Mouse (Mus musculus): ENCODE measurements around the gene Tctn1.

DNA sequence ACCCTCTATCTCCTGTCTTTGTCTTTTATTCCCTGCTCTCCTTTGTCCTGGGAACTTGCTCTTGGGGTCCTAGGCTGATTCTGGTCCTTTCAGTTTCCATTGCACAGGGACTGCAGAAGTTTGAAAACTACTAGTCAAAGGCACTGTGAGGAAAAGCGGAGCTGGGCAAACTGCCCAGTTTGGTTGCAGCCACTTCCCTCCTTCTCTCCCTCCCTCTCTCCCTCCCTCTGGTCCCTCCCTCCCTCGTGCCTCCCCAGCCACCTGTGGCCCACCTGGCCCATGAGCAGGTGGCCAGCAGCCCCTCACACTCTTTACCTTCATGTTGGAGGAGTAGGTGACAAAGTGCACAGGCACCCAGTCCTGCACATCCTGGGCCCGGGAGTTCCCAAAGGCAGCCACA lies 19.1 kb downstream of the Tctn1 start:
- no peak for TF ChIP-seq CTCF (IDR thresholded peaks at IDR 0.05; ENCODE audit: borderline replicate concordance, extremely low read depth, insufficient read depth, insufficient read length)
- TF ChIP-seq POLR2A (IDR thresholded peaks at IDR 0.05; ENCODE audit: borderline replicate concordance, extremely low read depth, insufficient read depth, insufficient read length, poor library complexity, severe bottlenecking) = no peak
